Mouse (Mus musculus) erythroid progenitor cell, adult 5-6 weeks (primary cell): ENCODE measurements around the gene Megf11. TPM values are rescaled to one million over a fixed set of nuclear protein-coding genes. Genes with fewer than 3 reads are reported as not detected.

Source experiments
- ATAC-seq: replicated peaks from 2 replicates; pipeline ENCODE4 v1.8.0; 2016; ENCODE audit warnings: moderate number of reproducible peaks, mild to moderate bottlenecking, moderate TSS enrichment, inconsistent platforms; ENCODE audit not compliant: poor library complexity, low FRiP score, severe bottlenecking
- total RNA-seq, 2 experiments: library from RNA; stranded (forward) in 1 of 2; stranded (reverse) in 1 of 2; fragments of 150-400 nt in 1 of 2; fragments of 186-747, 209-891 nt in 1 of 2; gene quantifications; 2 replicates each; pipeline versions ENCODE4 v1.2.3 to v1.2.4; 2015 to 2017; ENCODE audit warnings: low replicate concordance in 2 of 2

The Megf11 gene
- total RNA-seq, 2 experiments from 2014 or later, result not detected

- no peak for ATAC-seq
These were observed 121.2 kb downstream of the Megf11 start for GRCm38 (mm10) chr9:64506440-64507206.

GRCm38 (mm10) chr9:64507207-64507517 is 121.7 kb downstream of the Megf11 start:
- ATAC-seq, result no peak

- ATAC-seq, result no peak
These were observed 122.6 kb downstream of the Megf11 start for GRCm38 (mm10) chr9:64507995-64508394.

DNA sequence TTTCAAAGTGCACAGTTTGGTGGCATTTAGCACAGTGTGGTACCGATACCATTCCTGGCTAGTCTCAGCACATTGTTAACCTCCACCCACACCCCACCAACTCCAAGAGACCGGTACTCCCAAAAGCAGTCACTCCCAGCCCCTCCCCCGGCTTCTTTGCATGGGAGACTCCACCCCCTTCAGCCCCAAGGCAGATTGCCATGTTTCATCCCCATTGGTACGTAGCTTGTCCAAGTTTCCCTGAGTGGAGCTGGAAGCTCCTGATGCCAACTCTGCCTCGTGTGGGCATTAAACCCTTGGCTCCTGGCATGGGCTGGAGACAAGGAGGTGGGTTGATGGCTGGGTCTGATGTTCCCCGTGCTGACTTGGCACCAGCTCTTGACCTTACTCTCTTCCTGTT is 129.4 kb downstream of the Megf11 start:
- ATAC-seq, result no peak

DNA sequence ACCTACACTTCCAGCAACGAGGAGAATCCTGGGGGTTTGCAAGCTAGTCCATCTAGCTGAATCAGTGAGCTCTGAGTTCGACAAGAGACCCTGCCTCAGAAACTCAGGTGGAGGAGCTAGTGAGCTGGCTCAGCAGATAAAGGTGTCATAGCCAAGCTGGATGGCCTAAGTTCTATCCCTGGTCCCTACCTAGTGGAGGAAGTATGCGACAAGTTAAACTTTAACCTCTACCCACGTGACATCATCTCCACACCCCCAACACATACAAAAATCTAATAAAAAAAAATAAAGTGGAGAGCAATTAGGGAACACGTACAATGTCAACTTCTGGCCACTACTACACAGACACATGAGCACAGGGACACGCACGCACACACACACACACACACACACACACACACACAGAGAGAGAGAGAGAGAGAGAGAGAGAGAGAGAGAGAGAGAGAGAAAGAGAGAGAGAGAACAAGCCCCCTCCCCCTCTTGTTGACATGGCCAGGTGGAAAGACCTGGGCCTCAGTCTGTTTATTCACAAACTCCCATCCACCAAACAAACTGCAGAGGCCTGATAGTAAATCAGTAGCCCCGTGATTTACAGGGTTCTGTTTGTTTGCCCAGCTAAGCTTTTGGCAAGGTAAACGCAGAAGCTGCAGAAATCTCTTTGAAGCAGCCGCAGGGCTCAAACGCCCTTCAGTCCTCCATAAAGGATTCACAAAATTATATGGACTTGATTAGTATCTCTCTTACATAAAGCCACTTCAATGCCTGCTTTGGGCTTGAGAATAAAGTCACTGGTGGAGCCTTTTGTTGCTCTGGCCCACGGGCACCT is 134.7 kb downstream of the Megf11 start:
- ATAC-seq, result no peak

DNA sequence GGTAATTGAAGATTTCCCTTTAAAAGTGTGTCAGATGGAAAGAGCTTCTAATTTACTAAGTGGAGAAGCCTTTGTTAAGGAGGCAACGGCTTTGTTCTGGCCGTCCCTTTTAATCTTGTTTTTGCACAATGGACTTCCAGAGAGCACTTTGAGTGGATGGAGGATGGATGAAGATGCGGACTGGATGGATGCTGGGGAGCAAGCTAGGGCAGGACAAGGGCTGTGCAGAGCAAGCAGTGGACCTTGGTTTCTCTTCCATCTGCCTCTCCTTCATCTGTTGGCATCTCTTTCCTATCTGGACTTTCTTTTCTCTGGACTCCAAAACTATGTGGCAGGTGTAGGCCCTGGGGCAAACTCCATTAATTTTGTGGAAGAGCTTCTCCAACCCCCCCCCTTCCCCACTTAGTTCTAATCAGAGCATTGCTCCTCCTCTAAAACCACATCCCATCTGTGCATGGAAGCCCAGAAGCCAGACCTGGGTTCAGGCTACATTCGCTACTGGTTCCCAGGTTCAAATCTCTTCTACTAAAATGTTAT is 135.4 kb downstream of the Megf11 start:
- no peak for ATAC-seq

DNA sequence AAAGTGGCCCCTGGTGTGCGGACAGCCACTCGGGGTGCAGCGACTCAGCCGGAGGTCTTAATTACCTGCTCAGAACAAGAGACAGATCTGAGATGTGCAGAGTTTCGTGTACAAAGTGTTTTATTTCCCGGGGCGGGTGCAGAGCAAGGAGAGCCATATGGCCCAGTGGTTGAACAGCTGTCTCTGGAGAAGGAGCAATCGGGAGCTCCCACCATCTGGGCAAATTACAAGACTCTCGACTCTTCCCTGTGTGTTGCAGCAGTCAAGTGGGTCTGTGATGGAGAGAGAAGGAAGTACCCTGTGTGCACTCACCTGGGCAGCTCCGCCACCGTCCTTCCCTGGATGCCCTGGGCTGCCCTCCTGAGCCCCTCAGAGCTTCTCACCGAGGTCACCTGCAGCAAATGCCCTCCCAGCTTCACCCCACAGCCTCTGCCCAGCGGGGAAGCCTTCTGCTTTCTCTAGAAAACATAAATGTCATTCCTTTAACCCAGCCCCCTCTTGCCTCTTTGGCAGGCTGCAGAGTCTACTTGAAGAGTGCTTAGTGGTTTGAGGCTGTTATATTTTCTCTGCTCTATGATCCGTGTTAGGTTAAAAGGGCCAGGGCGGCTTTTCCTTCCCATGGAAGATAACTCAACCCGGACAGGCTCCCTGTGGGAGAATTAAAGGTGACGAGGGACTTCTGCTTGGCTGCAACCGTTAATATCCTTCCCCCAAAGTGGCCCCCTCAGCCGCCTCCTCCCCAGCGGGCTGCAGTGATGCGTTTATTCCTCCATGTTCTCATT is 138.0 kb downstream of the Megf11 start:
- ATAC-seq, result no peak

- no peak for ATAC-seq
These were observed 142.6 kb downstream of the Megf11 start for GRCm38 (mm10) chr9:64528061-64528460.

DNA sequence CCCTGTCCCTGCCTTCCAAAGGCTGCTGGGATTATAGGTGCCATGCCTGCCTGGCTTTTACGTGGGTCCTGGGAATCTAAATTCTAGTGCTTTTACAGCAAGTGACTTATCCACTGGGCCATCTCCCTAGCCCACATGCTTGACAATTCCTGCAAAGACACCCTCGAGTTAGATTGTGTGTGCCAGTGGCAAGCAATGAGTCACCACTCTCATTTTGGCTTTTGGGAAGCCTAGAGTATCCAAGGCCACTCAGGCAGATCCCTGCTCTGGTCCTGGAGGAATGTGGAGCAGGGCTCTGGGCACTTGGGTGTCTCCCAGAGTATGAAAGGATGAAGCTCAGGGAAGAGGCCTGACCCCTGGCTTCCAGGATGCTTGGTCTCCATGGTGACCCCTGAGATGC is 143.2 kb downstream of the Megf11 start:
- ATAC-seq, result no peak

- no peak for ATAC-seq
These were observed 146.5 kb downstream of the Megf11 start for GRCm38 (mm10) chr9:64531935-64532334.

DNA sequence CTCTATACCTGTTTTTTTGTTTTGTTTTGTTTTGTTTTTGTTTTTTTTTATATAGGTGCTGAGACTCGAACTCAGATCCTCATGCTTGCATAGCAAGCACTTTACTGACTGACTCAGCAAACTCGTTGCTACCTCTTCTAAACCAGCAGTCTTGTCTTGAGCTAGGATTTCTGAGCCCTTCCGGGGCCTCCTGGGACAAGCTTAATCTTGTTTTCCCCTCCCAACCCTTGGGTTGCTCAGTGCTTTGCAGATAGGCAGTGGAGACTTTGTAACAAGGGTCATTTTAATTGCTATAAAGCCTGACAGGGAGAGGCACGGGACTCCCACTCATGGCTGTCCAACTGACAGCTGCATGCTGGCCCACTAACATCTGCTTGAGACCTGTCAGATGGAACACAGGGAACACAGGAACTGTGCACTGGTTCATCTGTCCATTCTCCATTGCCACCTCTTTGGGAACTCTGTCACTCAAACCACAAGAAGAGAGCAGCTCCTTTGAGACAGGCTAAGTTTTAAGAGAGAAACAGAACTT is 147.4 kb downstream of the Megf11 start:
- ATAC-seq, result peak; percentile 8; the same call in 1 of the 2 replicates

GRCm38 (mm10) chr9:64533488-64534119 is 148.2 kb downstream of the Megf11 start:
- peak; percentile 79 for ATAC-seq

DNA sequence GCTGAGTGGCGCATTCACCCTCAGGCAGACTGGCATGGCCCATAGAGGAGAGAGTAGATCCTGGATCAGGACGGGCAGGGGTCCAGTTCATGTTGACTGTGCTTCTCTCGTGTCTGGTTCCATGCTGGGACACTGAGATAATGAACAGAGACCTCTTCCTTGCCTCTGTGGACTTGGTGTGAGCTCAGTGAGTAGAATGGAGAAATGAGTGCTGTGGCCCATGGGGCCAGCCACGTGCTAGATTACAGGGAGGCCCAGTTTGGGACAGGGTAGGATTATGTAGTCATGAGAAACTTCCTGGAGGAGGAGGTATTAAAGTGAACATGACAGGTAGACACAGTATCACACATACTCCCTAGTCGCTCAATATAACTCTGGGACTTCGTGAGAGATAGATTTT is 148.9 kb downstream of the Megf11 start:
- peak; percentile 41 for ATAC-seq

- no peak for ATAC-seq
These were observed 149.6 kb downstream of the Megf11 start for GRCm38 (mm10) chr9:64534856-64535539.

DNA sequence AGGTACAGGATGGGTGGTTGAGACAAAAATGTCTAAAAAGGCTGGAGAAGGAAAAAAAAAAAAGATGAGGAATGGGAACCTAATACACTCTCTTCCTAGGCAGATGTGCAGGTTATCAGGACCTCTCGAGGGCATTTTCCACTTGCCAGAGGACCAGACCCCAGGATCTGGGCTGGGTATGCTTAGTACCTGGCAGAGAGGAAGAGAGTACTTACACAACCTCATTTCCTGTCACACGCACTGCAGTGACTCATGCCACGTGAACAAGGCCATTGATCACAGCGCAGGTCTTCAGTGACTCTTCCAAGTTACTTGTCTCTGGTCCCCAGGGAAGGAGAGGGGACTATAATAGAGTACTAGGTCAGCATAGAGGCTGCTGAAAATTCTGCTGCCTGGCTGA is 152.4 kb downstream of the Megf11 start:
- ATAC-seq, result no peak

GRCm38 (mm10) chr9:64542246-64542645 is 156.8 kb downstream of the Megf11 start:
- ATAC-seq, result no peak

- no peak for ATAC-seq
These were observed 157.7 kb downstream of the Megf11 start for GRCm38 (mm10) chr9:64543125-64543524.

GRCm38 (mm10) chr9:64546344-64546991 is 161.0 kb downstream of the Megf11 start:
- ATAC-seq, result no peak
